Mouse (Mus musculus): ENCODE measurements around the gene Sod3.

The Sod3 gene

GRCm38 (mm10) chr5:52370901-52371300, 7.3 kb downstream of the Sod3 start:
- in situ Hi-C loops (cut with MboI; ENCODE audit: low sequenced_read_pairs), result no loop called here

DNA sequence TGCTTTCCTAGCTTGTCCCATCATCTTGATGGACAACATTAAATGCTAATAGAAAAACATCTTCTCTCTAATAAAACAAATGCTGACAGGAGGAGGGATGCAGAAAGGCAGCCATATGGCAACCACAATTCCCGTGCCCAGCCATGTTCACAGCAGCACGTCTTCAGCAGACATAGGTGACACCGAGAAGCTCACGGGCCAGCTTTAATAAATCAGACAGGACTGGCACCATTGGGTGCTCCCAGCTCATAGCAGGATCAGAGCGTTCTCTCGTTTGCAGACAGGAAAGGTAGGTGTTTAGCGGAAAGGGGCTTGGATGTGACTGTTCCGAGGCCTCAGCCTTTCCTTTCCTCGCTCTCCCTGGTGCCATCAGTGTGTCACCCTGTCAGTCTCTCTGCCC, 12.3 kb downstream of the Sod3 start:
- in situ Hi-C loops (cut with MboI; ENCODE audit: low sequenced_read_pairs), result no loop called here

- in situ Hi-C loops (cut with MboI; ENCODE audit: low sequenced_read_pairs), result no loop called here
Measured at GRCm38 (mm10) chr5:52382837-52383236, 19.2 kb downstream of the Sod3 start.

- in situ Hi-C loops (cut with MboI; ENCODE audit: low sequenced_read_pairs), result no loop called here
Measured at GRCm38 (mm10) chr5:52383748-52384147, 20.2 kb downstream of the Sod3 start.

DNA sequence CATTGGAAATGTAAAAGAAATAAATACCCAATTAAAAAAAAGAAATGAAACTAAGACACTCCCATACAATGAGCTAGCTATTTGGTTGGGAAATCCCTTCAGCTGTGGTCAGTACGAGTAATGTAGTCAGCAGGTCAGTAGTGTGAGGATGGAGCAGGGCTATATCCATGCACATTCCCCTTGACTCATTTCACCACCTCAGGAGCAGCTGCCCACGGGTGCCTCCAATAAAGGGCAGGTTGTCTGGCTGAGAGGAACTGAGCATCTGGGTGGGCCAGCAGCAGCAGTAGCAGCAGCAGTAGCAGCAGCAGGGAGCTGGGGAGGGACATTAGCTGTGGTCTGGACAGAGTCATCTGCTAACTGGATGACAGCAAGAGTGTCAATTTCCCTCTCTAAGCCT, 22.4 kb downstream of the Sod3 start:
- in situ Hi-C loops (cut with MboI; ENCODE audit: low sequenced_read_pairs), result no loop called here

- in situ Hi-C loops (cut with MboI; ENCODE audit: low sequenced_read_pairs), result no loop called here
Measured at GRCm38 (mm10) chr5:52388092-52388749, 24.6 kb downstream of the Sod3 start.

- in situ Hi-C loops (cut with MboI; ENCODE audit: low sequenced_read_pairs), result no loop called here
Measured at GRCm38 (mm10) chr5:52390381-52390780, 26.8 kb downstream of the Sod3 start.

GRCm38 (mm10) chr5:52391471-52391870, 27.9 kb downstream of the Sod3 start:
- in situ Hi-C loops (cut with MboI; ENCODE audit: low sequenced_read_pairs), result no loop called here

GRCm38 (mm10) chr5:52393756-52394155, 30.2 kb downstream of the Sod3 start:
- in situ Hi-C loops (cut with MboI; ENCODE audit: low sequenced_read_pairs), result no loop called here

GRCm38 (mm10) chr5:52404373-52404772, 40.8 kb downstream of the Sod3 start:
- in situ Hi-C loops (cut with MboI; ENCODE audit: low sequenced_read_pairs), result no loop called here

GRCm38 (mm10) chr5:52408668-52409315, 45.2 kb downstream of the Sod3 start:
- in situ Hi-C loops (cut with MboI; ENCODE audit: low sequenced_read_pairs), result no loop called here

DNA sequence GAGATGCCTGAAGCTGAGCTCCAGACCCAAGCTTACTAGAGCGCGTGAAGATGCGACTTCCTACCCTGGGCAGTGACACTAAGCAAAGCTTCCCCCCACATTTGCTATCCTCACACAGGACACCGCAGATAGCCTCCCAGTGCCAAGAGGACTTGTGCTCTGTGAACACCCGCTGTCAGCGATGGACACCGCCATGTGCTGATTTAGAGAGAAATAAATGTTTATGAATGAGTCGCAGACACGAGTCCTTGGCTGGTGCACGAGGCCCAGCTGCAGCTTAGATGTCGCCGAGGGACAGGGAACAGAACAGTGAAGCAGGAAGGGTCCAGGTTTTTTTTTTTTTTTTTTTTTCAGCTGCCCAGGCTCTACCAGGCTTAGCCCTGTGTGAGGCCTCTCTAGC, 46.6 kb downstream of the Sod3 start:
- in situ Hi-C loops (cut with MboI; ENCODE audit: low sequenced_read_pairs), result no loop called here

- in situ Hi-C loops (cut with MboI; ENCODE audit: low sequenced_read_pairs), result no loop called here
Measured at GRCm38 (mm10) chr5:52411567-52411966, 48.0 kb downstream of the Sod3 start.

DNA sequence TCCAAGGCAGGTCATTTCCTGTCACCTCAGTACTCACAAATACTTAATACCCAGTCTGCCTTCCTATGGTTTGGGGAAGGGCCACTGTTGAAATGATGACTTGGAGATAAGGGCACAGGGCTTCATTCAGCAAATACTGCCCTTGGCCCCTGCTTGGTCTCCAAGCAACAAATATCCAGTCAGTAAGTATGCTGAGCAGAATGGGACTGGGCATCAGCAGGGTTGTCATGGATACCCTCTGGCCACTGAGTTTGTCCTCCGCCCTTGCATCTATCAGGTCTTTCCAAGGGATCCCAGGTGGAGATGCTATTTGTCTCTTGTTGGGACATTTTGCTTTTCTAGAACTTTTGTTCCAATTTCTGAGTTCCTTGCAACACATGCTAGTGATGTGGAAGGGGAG, 51.6 kb downstream of the Sod3 start:
- in situ Hi-C loops (cut with MboI; ENCODE audit: low sequenced_read_pairs), result no loop called here

DNA sequence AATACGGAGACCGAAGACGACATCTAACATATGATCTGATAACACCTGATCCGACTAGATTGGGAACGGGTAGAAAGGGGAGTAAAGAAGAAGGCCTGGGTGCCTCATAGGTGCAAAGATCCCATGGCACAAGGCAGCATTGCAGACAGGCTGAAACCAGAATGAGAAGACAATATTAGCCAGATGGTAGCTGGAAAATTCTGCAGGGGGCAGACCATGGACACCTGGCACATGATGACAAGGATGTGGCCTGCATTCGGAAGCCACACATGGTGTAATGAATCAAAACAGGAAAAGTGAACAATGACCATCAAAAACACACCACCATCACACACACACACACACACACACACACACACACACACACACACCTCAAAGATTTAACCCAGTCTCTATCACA, 52.3 kb downstream of the Sod3 start:
- in situ Hi-C loops (cut with MboI; ENCODE audit: low sequenced_read_pairs), result no loop called here

DNA sequence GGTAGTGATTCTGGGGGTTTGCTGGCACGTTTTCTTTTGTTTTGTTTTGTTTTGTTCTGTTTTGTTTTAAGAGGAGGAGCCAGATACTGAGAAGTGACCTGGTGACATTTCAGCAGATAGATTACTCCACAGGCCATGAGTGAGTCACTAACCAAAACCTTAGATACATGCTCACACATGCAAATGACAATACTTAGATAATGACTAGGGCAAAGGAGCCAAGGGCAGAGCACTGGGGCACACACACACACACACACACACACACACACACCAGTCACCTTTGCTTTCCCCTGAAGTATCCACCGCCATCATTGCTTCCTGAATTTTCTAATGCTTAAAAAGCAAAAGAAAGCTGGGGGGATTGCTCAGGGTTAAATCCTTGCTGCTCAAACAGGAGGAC, 52.9 kb downstream of the Sod3 start:
- in situ Hi-C loops (cut with MboI; ENCODE audit: low sequenced_read_pairs), result no loop called here

All from CH12F3 (cell line).